Comparison of ENCODE assay signal across 9 mouse cellular contexts in the genomic region with DNA sequence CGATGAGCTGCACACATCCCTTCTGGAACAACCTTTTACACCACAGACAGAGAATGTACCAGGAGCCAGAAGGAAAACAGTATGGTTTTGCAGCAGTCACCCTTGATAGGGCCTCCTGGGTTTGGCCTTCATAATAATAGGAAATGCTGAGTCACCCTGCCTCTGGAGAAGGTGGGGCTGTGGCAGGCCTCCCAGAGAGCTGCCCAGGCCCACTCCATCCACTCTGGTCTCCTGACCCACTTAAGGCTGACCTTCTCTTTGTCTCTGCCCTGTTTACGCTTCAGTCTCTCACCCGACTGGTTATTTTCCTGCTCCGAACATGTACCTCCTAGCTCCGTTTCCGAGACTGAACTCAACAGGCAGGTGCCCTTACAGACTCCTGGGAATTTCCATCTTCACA. TPM values are rescaled to one million over a fixed set of nuclear protein-coding genes. Genes with fewer than 3 reads are reported as not detected.
DNase-seq lines count a peak whose midpoint lies in the region; ATAC-seq and TF ChIP-seq lines count a peak whose summit lies in the region.
"Had no signal": no experiment of that assay in that cellular context is flagged by ENCODE, and none has a peak within 500 bp of the region (broad histone marks: within the 10 kb centered on the region; RNA-seq: fewer than 3 reads in every experiment).

No protein-coding gene starts in this region.

- 0 out of 2 replicates have a peak, but pooled peaks cover 7% of the 10 kb centered on the region for H3K4me1 ChIP-seq in kidney, embryonic 14.5 days (ENCODE audit: control insufficient read depth, insufficient read depth, low read length)
- no peaks in the 10 kb centered on the region; the same call in 1 of the 2 replicates for H3K4me1 ChIP-seq in kidney, adult 2 months (ENCODE audit: control insufficient read depth, insufficient read depth, low read length)
- peaks cover 3% of the 10 kb centered on the region; the same call in 1 of the 2 replicates for H3K4me1 ChIP-seq in thymus, adult 2 months (replicated peaks; ENCODE audit: control insufficient read depth, insufficient read depth, low read length)

- H3K27me3 ChIP-seq in kidney, embryonic 14.5 days (ENCODE audit: control insufficient read depth, insufficient read depth, low read length) = no peaks in the 10 kb centered on the region
- H3K27me3 ChIP-seq in kidney, adult 2 months (replicated peaks; ENCODE audit: control insufficient read depth, insufficient read depth, low read length) = no peaks in the 10 kb centered on the region
- H3K27me3 ChIP-seq in thymus, adult 2 months (ENCODE audit: control insufficient read depth, insufficient read depth, low read length) = no peaks in the 10 kb centered on the region

- H3K4me2 ChIP-seq in kidney, embryonic 14.5 days (replicated peaks; ENCODE audit: low read depth, low read length) = no peak overlapping the region

- no peak for TF ChIP-seq POLR2A in kidney, adult 2 months (IDR thresholded peaks at IDR 0.05; ENCODE audit: low read depth, low read length)
- TF ChIP-seq POLR2A in thymus, adult 2 months (IDR thresholded peaks at IDR 0.05; ENCODE audit: control insufficient read depth, extremely low read depth, insufficient read depth, low read length, poor library complexity) = no peak

- WGBS in kidney, embryonic 14.5 days = 82% methylated on average over 6 of the region's 6 CpGs
- WGBS in kidney, adult 2 months = 65% methylated on average over 6 of the region's 6 CpGs
- WGBS in macrophage (ENCODE audit: missing documents) = 62% methylated on average over 5 of the region's 6 CpGs
- 79% methylated on average over 6 of the region's 6 CpGs for WGBS in thymus, adult 2 months

- no peak overlapping the region for H3K4me3 ChIP-seq in kidney, embryonic 14.5 days (ENCODE audit: low read length)
- no peak overlapping the region for H3K4me3 ChIP-seq in kidney, adult 2 months (ENCODE audit: insufficient read depth, low read depth, low read length)
- no peak overlapping the region for H3K4me3 ChIP-seq in macrophage (ENCODE audit: inconsistent target)
- no peak overlapping the region for H3K4me3 ChIP-seq in thymus, adult 2 months (ENCODE audit: control insufficient read depth, insufficient read depth, low read length)

- peak; percentile 27 for DNase-seq in kidney, adult 11 months
- peak; percentile 69 for DNase-seq in fibroblast of lung, adult 2 months (ENCODE audit: low read depth)
- DNase-seq in kidney, adult 2 months = peak; percentile 43
- no peak for DNase-seq in thymus, adult 2 months
- no peak for DNase-seq in layer of hippocampus, postnatal 36 days
- DNase-seq in thymus, postnatal 4 days = no peak

- no peaks in the 10 kb centered on the region for H3K36me3 ChIP-seq in kidney, embryonic 14.5 days (ENCODE audit: control insufficient read depth, insufficient read depth, low read length)
- H3K36me3 ChIP-seq in kidney, adult 2 months (ENCODE audit: control insufficient read depth, insufficient read depth, low read length) = no peaks in the 10 kb centered on the region
- no peaks in the 10 kb centered on the region for H3K36me3 ChIP-seq in macrophage (ENCODE audit: inconsistent target)
- H3K36me3 ChIP-seq in thymus, adult 2 months (ENCODE audit: control insufficient read depth, insufficient read depth, low read length) = no peaks in the 10 kb centered on the region

- no peaks in the 10 kb centered on the region for H3K9me3 ChIP-seq in kidney, embryonic 14.5 days (ENCODE audit: control insufficient read depth, low read length)

- no peak overlapping the region for H3K27ac ChIP-seq in kidney, embryonic 14.5 days (ENCODE audit: low read depth, low read length)
- H3K27ac ChIP-seq in kidney, adult 2 months (ENCODE audit: insufficient read depth, low read depth, low read length) = no peak overlapping the region
- H3K27ac ChIP-seq in macrophage = 0 out of 2 replicates have a peak overlapping the region, but pooled peaks have one; percentile 0
- no peak overlapping the region for H3K27ac ChIP-seq in thymus, adult 2 months (ENCODE audit: control insufficient read depth, insufficient read depth, low read length)

- no peak overlapping the region for H3K9ac ChIP-seq in kidney, embryonic 14.5 days (ENCODE audit: low read depth, low read length)

- no peak; the same call in 1 of the 2 replicates for ATAC-seq in kidney, embryonic 14.5 days (ENCODE audit: low FRiP score, low TSS enrichment)

- no peaks in the 10 kb centered on the region for H3K79me2 ChIP-seq in macrophage (ENCODE audit: inconsistent target)

- no peak for TF ChIP-seq CTCF in kidney, adult 2 months (conservative IDR thresholded peaks at IDR 0.05; ENCODE audit: insufficient read depth, insufficient read length, low read depth, low read length)
- no peak for TF ChIP-seq CTCF in thymus, adult 2 months (IDR thresholded peaks at IDR 0.05; ENCODE audit: borderline replicate concordance, control insufficient read depth, extremely low read depth, insufficient read depth, low read length, poor library complexity)

RNA-seq across cellular contexts. Expression of a gene that starts 0.3 kb away (rescaled TPM):
- polyA plus RNA-seq in kidney, embryonic 14.5 days (2014; fragmentation: Nextera tagmentation; extraction: Ambion mirVana) = 128 and 131 TPM in 2 replicates
- polyA plus RNA-seq in kidney, adult 2 months (2012; rRNA removed) = 7.9 and 8.2 TPM in 2 replicates
- total RNA-seq in macrophage (2018; cell fraction: chromatin; rRNA removed) = 1,000 to 10,000 TPM in 12 of 26 experiments, 100 to 1,000 TPM in 13, 10 to 100 TPM in 1; 98.1 to 9,655 (median 812) TPM
- 1,000 to 10,000 TPM in 2 of 26 experiments, 100 to 1,000 TPM in 17, 10 to 100 TPM in 7; 53.1 to 1,158 (median 262) TPM for total RNA-seq in macrophage (2018; cell fraction: cytosol; rRNA removed)
- 1,000 to 10,000 TPM in 12 of 26 experiments, 100 to 1,000 TPM in 14; 107 to 7,040 (median 913) TPM for total RNA-seq in macrophage (2018; cell fraction: nucleus; rRNA removed)
- polyA plus RNA-seq in macrophage (2018) = 38.4 to 106 TPM (median 92.1 TPM) in 3 replicates
- polyA plus RNA-seq in thymus, adult 2 months (2012; rRNA removed) = 23.4 and 27.9 TPM in 2 replicates
- 10 to 100 TPM; 90.6 to 92.6 TPM for total RNA-seq in layer of hippocampus, postnatal 36 days (2021)

RNA-seq across cellular contexts. Expression of a gene that starts 48.7 kb away (rescaled TPM):
- not detected in 2 replicates for polyA plus RNA-seq in kidney, embryonic 14.5 days (2014; fragmentation: Nextera tagmentation; extraction: Ambion mirVana)
- polyA plus RNA-seq in kidney, adult 2 months (2012; rRNA removed) = 0.20 TPM in 1 of 2 replicates, not detected in the other
- 10 to 100 TPM in 4 of 26 experiments, 1 to 10 TPM in 10, under 1 TPM in 9, not detected in 3; 0.28 to 29.3 (median 1.8) TPM for total RNA-seq in macrophage (2018; cell fraction: chromatin; rRNA removed)
- total RNA-seq in macrophage (2018; cell fraction: cytosol; rRNA removed) = under 1 TPM in 13 of 26 experiments, not detected in 13; 0.05 to 0.26 (median 0.11) TPM
- total RNA-seq in macrophage (2018; cell fraction: nucleus; rRNA removed) = 10 to 100 TPM in 2 of 26 experiments, 1 to 10 TPM in 11, under 1 TPM in 6, not detected in 7; 0.24 to 11.6 (median 1.7) TPM
- polyA plus RNA-seq in macrophage (2018) = not detected in 3 replicates
- 0.99 and 2.0 TPM in 2 replicates for polyA plus RNA-seq in thymus, adult 2 months (2012; rRNA removed)
- total RNA-seq in layer of hippocampus, postnatal 36 days (2021) = under 1 TPM; 0.30 to 0.51 TPM
- polyA plus RNA-seq: large intestine, adult 2 months had no signal

Comparison
In these comparisons a context has a peak if more than half of its experiments do, and no peak if none do; other contexts are left out.
1. DNase-seq: peak in kidney, adult 11 months (single experiment), fibroblast of lung, adult 2 months (single experiment) and kidney, adult 2 months (single experiment); none in thymus, adult 2 months (single experiment), layer of hippocampus, postnatal 36 days (0 of 2) and thymus, postnatal 4 days (single experiment).